Mouse (Mus musculus) gastrocnemius, postnatal 36 days (tissue): ENCODE data around the gene Cacna1c. TPM values are rescaled to one million over a fixed set of nuclear protein-coding genes. Genes with fewer than 3 reads are reported as not detected.

Source experiments
- DNase-seq, 2 experiments: peaks; one replicate each; pipeline ENCODE4 v3.0.0; 2022
- intact Hi-C: fragments of 180-260 bp; cut with DNase I; formaldehyde crosslinking; loops from one replicate; pipeline ENCODE4 v1.15.1; 2025
- total RNA-seq, 2 experiments: library from RNA; stranded (reverse); gene quantifications; 2 replicates each; pipeline ENCODE4 v1.2.3; 2021

The Cacna1c gene
- total RNA-seq, 2 experiments from 2014 or later, result 1.5 to 2.3 TPM

DNA sequence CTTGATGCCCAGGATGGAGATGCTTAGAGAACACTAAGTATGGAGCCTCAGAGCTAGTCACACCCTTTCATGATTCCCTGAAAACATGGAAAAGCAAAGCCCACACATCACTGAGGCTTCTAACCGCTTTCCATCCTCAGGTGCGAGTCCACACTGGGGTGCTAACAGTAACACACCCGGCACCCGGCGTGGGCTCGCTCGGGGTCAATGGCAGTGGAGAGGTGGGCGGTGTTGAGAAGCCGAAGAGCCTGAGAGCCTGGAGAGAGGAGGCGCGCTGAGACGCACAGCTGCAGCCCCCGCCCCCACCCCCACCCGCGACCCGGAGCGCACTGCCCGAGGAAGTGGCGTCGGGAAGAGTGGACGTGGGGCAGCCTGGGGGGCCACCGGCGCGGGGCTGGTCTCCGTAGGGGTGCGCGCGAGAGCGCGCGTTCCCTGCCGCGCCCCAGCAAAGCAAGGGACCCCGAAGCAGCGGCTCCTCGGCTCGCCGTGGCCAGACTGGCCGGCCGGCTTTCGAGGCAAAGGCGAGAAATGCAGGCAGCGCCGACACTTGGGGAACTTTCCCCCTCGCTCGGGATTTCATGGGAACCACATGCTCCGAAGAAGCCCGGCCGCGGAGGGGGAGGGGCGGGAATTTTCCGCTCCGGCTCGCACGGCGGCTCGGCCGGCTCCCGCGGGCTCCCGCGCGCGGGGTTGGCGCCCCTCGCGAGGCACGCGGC, 88.9 kb downstream of the Cacna1c start:
- peak in 1 of 2 experiments; percentile 44 for DNase-seq
- intact Hi-C loops, result no loop called here

DNA sequence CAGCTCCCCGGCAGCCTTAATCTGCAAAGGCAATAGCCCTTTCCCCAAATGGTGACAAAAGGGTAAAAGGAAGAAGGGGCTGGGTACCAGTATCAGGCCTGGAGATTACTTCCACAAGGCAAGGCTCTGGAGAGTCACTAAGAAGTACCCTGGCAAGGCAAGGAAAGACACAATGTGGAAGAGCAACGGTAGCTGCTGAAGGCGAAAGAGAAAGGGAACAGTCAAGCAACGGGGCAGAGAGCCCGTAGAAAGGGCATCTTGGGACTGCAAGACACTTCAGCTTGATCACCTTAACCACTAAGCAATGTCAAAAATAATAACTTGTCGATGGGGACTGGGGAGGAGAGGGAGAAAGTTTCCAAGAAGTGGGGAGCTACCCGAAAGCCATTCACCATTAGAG, 89.5 kb downstream of the Cacna1c start:
- no peak for DNase-seq
- intact Hi-C loops, result no loop called here

DNA sequence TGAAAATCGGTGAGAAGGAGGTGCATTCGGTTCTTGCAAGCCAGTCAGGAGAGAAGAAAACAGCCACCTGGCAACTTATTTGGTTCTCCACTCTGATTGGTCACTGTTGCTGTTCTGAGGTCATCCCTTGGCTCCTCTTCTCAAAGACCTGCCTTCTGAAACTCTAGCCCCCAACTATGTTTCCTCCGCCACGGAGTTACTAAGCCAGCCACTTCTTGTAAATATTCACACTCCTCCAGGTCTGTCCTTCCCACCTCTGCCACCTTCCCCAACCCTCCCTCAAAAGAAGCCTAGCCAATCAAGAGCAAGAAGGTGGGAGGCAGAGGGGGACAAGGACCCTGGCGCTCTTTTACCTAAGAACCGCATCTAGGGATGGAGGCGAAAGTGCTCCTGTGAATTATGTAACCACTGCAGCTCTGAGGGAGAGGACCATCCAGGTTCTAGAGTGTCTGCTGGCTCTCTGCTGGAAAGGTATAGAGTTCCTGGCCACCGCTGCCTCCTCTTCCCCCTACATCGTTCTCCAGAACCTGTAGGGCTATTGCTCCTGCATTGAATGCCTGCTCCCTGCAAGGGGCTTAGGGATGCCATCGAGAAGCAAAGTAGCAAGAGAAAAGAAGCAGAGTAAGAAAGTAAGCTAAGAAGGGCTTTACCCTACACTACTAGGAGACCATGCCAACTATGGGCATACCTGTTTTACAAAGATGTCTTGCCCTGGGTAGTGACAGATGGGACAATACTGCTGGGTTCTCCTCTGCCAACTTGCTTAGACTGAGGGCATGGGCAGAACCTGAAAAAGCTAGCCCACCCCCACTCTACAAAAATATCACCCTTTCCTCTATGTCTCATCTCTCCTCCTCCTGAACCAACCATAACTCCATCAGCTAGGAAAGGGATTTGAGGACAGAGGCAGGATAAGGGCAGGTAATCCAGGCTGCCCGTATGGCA, 90.3 kb downstream of the Cacna1c start:
- no peak for DNase-seq
- intact Hi-C loops, result loop anchor here (2.0 kb wide), 1 partner anchor 183 kb away; no protein-coding TSS in a partner anchor

DNA sequence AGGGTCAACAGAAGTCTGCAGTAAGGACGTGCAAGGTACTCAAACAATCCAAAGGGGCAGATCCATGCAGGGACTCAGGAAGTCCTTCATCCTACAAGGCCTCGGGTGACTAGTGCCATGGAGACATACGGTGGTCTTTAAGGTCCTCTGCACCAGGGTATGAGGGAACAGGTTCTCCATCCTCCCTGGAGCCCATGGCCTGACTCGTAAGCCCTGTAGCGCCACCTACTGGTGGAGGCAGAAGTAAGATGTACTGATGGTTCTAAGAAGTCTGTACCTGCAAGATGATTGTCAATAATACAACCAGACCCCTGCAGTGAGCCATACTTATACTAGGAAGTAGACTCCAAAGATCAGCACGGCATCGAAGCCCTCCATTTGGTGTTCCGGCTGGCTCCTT, 92.0 kb downstream of the Cacna1c start:
- intact Hi-C loops, result loop anchor here (2.0 to 5.0 kb wide), 2 partner anchors 107 to 181 kb away; no protein-coding TSS in a partner anchor
- peak; percentile 48 to 69 for DNase-seq

DNA sequence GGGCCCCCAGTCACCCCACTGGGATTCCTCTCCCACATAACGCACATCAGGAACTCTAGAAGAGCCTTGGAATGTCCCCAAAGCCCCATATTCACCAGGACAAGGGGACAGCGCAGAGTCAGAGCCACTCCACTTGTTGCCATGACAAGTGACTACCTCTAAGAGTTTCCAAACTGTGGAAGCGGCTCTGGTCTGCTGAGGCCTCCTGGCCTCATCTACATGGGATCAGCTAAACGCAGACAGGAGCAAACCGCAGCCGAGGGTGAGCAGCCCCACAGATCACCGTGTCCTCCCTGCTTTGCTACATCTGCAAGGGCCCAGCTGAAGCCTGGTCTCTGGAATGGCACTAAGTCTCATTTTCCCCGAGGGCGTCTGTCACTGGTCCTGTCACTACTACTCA, 93.3 kb downstream of the Cacna1c start:
- intact Hi-C loops, result loop anchor here (2.0 to 5.0 kb wide), 2 partner anchors 106 to 456 kb away; no protein-coding TSS in a partner anchor
- no peak for DNase-seq

DNA sequence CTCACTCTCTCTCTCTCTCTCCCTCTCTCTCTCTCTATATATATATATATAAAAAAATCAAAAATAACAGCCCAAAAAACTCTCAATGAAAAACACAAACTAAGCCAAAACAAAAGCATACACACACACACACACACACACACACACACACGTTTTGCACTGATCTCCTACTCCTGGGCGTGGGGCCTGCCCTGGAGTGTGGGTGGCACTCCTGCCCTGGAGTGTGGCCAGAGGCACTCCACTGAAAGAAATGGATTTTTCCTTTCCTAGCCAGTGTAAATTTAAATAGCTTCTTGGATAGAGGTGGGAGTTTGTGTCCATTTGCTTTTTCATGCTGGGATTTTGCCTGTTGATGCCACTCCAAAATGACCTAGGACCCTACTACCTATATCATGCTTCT, 96.9 kb downstream of the Cacna1c start:
- no peak for DNase-seq
- intact Hi-C loops, result no loop called here

DNA sequence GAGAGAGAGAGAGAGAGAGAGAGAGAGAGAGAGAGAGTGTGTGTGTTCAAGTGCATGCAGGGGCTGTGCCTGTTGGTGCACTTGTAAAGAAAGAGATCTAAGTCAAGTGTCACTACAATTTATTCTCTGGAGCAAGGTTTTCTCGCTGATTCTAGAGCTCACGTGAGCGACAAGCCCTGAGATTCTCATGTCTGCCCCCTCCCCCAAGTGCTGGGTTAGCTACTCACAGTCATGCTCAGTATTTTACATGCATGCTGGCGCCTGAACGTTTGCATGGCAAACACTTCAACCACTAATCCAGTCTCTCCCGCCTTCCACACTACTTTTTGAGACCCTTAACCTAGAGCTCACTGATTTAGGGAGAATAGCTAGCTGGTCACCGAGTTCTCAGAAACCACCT, 99.7 kb downstream of the Cacna1c start:
- intact Hi-C loops, result no loop called here
- DNase-seq, result no peak

DNA sequence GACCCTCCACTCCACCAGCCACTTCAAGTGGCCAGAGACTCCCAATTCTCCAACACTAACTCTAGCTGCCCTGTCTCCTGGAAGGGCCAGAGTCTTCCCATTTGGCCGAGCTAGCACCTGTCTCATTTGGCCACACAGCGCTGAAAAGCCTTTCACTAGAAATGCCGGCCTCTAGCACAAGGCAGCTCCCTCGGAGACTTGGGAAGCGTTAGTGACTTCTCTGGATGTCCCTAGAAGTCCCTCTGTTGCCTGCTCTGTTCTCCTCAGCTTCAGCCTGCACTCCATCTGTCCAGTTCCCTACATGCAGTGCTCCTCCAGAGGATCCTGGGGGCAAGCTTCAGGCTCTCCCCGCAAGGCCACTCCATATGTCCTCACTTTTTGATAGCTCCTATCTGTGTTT, 101.1 kb downstream of the Cacna1c start:
- no peak for DNase-seq
- intact Hi-C loops, result no loop called here

DNA sequence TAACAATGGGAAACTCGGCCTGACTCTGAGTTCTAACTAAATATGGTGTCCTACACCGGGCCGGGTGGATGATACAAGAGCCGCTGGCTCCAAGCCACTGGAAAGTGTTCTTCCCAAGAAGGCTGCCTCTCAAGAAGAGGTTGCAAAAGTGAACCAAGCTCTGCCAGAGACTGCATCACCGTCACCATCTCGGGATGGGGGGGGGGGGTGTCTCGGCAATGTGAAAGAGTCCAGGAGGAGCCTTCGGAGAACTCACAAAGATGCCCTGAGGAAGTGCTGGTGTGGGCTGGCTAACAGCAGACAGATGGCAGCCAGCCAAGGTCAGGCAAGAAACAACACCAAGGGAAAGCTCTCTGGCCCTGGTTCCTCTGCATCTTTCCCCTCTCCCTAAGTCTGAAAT, 107.0 kb downstream of the Cacna1c start:
- peak in 1 of 2 experiments; percentile 30 for DNase-seq
- intact Hi-C loops, result no loop called here

DNA sequence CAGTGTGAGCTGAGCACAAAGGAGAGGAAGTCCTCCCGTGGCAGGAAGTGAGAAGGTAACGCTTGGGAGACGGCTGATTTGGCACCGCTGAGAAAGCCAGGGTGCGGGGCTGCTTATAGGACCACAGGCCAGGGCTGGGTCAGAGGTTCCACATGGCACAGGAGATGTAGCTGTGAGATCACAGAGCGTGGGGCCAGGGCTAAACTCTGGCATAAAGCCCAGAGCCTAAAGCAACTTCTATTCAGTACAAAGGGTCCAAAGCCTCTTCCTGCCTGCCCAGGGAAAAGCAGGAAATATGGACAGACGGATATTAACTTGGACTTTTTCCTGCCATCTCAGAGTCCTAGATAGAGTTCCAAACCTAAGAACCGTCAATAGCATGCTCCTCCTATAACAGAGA, 107.8 kb downstream of the Cacna1c start:
- DNase-seq, result no peak
- intact Hi-C loops, result no loop called here

DNA sequence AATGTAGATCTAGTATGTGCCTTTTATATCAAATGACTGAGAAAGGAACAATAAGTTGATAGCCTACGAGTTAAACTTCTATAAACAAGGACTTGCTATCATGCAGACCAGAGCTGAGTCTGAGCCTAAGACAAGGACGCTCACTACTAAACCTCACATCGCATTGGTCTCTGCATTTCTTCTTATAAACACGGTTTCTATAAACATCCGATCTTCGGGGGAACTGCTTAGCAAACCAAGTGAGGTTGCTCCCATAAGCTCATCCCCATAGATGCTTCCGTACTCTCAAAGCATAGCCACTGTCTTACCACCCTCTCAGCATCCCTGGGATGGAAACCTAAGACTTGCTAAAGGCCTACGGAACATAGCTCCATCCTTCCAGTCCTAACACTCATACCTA, 108.3 kb downstream of the Cacna1c start:
- intact Hi-C loops, result no loop called here

DNA sequence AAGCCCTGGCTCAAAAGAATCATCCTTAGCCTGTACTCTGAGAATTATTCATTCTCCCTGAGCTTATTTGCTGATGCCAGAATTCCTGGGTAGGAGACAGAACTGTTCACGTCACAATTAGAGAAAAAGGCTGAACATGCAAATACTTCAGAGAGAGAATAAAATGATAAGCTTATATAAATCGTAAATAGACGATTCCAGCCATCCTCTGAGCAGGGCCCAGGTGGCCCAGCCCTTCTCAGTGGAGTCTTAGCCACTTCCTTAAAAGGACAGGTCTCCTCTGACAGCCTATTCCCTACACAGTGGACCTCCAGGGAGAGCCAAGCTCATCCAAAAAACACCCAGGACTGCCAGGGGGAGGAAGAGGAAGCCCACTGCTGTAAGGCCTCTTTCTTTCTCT, 110.4 kb downstream of the Cacna1c start:
- no peak for DNase-seq
- intact Hi-C loops, result no loop called here

More for the DNA sequence above, 108.3 kb downstream of the Cacna1c start:
- no peak for DNase-seq

DNA sequence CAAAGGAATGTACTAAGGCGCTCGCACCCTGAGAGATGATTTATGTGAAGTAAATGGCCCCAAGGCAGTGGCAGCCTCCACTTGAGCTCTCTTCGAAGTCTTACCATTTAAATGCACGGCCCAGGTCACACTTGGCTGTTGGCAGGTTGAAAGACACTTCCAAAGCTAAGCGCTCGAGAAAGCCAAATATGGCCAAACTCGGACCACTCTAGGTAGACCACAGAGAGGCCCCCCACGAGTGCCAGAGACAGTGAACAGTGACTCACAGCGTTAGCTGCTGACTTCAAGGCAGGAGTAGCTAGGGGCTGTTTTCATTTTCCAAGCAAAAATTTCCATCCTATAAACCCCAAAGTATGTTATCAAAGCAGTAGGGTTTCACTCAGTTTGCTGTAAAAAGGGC, 111.7 kb downstream of the Cacna1c start:
- DNase-seq, result no peak
- intact Hi-C loops, result no loop called here

DNA sequence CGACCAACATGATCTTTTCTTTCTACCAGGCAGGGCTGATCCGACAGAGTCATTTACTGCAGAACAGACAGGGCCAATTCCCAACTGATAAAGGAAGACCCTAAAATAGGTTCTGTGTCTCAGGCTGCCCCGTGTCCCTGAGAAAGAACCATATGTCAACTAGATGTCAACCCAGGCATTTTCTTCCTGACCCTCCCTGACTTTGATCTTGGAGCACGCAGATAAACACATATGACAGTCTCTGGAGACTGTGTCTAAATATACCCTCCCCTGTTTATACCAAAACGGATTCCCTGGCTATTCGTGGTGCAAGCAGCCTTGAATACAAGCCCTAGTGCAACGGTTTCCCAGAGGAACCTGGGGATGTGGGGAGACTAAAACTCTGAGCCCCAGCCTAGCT, 112.7 kb downstream of the Cacna1c start:
- intact Hi-C loops, result no loop called here

DNA sequence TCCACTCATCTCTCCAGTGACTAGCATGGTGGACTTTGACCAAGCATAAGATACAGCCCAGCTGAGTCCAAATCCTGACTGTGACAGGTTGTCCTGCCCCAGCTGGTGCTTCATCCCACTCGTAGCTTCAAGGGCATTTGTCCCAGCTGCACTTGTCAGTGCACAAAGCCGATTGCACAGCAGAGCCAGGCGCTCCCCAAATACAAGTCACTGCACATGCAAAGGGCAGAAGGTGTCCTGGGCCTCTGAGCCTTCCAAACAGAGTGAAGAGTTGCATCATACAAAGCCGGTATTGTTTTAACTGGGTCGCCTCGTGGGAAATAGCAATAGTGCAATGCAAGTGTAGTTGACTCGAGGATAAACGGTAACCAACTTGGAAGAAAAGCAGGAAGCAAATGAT, 113.6 kb downstream of the Cacna1c start:
- DNase-seq, result no peak
- intact Hi-C loops, result no loop called here

More for the DNA sequence above, 112.7 kb downstream of the Cacna1c start:
- DNase-seq, result no peak

DNA sequence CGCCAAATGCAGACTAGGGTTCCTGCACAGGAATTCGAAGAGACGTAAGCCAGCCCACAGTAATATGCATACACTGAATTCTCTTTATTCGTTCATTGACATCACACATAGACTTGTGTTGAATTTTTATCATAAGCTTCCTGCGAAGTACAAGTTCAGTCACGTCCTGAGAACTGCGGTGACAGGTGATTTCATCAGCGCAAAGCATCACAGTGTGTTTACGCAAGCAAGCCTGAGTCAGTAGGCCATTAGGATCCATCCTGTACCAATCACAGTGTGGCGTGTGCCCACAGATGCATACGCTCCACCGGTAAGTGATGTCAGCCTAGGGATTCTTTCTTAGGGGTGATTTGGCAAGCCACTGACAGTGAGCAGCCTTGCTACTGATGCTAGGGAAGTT, 114.6 kb downstream of the Cacna1c start:
- no peak for DNase-seq
- intact Hi-C loops, result no loop called here

DNA sequence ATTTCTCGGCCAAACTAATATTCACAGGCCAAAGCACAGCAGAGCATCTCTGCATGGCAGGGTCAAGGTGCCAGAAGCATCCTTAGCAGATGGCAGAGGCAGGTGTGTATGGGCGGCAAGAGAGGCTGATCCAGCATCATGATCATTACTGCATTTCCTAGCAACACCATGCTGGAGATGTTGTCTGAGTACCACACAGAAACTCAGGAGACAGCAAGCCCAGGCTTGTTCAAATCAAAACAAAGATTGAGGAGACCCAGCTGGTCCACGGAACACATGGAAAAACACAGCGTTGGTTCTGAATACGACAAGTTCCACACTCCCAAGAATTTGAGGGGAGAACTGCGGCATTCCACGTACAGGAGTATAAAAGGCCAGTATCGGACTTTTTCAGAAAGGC, 116.6 kb downstream of the Cacna1c start:
- no peak for DNase-seq

DNA sequence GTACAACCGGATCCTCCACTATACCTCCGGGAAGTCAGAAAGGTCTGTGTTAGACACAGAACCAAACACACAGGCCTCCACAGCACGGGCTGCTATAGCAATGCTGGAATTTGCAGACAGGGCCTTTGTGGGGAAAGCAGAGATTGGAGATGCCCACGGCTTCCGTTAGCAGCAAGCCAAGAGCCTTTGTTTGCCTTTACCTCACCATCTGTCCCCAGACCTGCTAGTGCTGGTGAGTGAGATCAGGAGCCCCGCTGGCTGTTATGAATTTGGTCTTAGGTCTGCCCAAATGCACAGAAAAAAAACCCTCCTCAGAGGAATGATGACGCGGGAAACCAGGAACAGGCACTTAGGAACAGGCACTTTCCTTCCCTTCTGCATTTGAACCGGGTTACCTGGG, 117.3 kb downstream of the Cacna1c start:
- intact Hi-C loops, result no loop called here
- DNase-seq, result no peak

More for the DNA sequence above, 116.6 kb downstream of the Cacna1c start:
- intact Hi-C loops, result no loop called here

DNA sequence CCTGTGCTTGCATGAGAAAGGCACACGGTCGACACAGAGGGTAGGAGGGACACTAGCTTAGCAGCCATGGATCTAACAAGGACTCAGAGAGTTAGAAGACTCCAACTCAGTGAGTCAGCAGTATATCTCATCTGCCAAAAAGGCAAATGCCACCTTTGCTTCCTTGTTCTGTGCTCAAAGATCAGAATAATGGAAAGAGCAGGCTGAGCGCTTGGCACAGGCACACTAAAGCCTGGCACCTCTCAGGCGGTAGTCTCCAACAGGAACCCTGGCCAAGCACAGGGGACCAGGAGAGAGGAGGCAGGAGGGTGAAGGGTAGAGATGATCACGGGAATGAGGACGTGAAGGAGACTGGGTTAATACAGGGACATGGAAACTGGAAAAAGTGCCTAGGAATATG, 119.0 kb downstream of the Cacna1c start:
- intact Hi-C loops, result no loop called here
- no peak for DNase-seq

DNA sequence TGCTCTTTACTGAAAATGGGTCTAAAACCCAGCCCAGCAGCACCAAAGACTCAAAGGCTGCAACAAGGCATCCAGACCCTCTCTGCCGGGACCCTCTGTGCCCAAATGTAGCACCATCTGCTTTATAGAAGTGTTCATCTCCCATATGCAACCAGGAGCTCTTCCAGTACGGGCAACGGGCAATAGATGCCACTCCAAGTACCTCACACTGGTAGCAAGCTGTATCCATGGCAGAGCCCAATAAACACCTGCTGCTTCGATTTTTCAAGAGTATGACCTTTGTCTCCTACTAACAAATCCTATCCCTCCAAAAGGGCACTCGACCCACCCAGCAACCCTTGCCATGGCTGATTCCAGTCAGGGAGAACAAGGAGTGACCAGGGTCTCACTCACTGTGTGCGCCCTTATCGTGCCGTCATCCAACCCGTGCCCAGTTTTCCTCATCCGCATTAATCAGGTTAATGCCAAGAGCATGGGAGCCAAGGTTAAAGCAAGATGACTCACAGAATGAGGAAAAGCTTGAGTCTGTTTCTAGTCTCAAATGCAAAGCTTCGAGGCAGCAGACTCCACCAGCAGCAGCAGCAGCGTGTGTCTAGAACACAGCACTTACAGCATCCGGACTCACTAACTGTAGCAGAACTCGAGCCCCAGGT, 122.7 kb downstream of the Cacna1c start:
- DNase-seq, result no peak
- intact Hi-C loops, result no loop called here

DNA sequence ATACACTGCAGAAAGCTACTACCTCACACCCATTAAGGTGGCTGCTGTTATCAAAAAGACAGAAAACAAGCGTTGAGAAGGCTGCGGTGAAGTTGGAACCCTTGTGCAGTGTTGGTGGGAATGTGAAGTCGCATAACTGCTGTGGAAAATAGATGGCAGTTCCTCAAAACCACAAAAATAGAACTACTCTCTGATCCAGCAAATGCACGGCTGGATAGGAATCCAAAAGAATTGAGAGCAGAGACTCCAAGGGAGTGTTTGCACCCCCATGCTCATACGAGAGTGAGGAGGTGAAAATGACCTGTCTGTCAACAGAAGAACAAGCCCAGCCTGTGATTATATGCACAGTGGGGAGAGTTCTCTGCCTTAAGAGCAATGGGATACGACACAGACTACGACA, 123.4 kb downstream of the Cacna1c start:
- intact Hi-C loops, result no loop called here
- no peak for DNase-seq
